In genomic region chr7:130258704-130259295, GRCm38 (mm10) we compare ENCODE assay signal across 11 mouse cellular contexts.
DNase-seq lines count a peak whose midpoint lies in the region; ATAC-seq and TF ChIP-seq lines count a peak whose summit lies in the region.
"Had no signal": no experiment of that assay in that cellular context is flagged by ENCODE, and none has a peak within 500 bp of the region (broad histone marks: within the 10 kb centered on the region; RNA-seq: fewer than 3 reads in every experiment).

No protein-coding gene starts in this region.

- no peak overlapping the region for H3K27ac ChIP-seq in heart, embryonic 13.5 days (replicated peaks)
- H3K27ac ChIP-seq in heart, adult 2 months = no peak overlapping the region
- H3K27ac ChIP-seq in limb, embryonic 13.5 days = peak overlapping the region; percentile 73

- TF ChIP-seq EP300 in heart, adult 2 months (IDR thresholded peaks at IDR 0.05; ENCODE audit: insufficient read depth, low read depth, low read length) = no peak

- H3K36me3 ChIP-seq in heart, embryonic 13.5 days = peaks cover 7% of the 10 kb centered on the region
- no peaks in the 10 kb centered on the region for H3K36me3 ChIP-seq in heart, adult 2 months (ENCODE audit: control insufficient read depth, insufficient read depth, low read length)
- peaks cover 31% of the 10 kb centered on the region for H3K36me3 ChIP-seq in limb, embryonic 13.5 days

- no peak for TF ChIP-seq POLR2A in heart, adult 2 months (IDR thresholded peaks at IDR 0.05; ENCODE audit: insufficient read depth, low read depth, low read length)

- H3K4me1 ChIP-seq in heart, embryonic 13.5 days = peaks cover 79% of the 10 kb centered on the region
- H3K4me1 ChIP-seq in heart, adult 2 months (ENCODE audit: control insufficient read depth, insufficient read depth, low read length) = no peaks in the 10 kb centered on the region
- peaks cover 92% of the 10 kb centered on the region for H3K4me1 ChIP-seq in limb, embryonic 13.5 days

- peak overlapping the region; percentile 87 for H3K4me2 ChIP-seq in heart, embryonic 13.5 days
- peak overlapping the region; percentile 77 for H3K4me2 ChIP-seq in limb, embryonic 13.5 days (replicated peaks)

- H3K79me2 ChIP-seq in heart, adult 2 months (replicated peaks; ENCODE audit: control insufficient read depth, insufficient read depth, low read length) = no peaks in the 10 kb centered on the region

- H3K9ac ChIP-seq in heart, embryonic 13.5 days = no peak overlapping the region
- H3K9ac ChIP-seq in heart, adult 2 months (ENCODE audit: low read depth, low read length) = no peak overlapping the region
- peak overlapping the region; percentile 31; the same call in 1 of the 2 replicates for H3K9ac ChIP-seq in limb, embryonic 13.5 days
- H3K9ac ChIP-seq: liver, postnatal 0 days had no signal

- peaks cover 15% of the 10 kb centered on the region; the same call in 1 of the 2 replicates for H3K27me3 ChIP-seq in heart, embryonic 13.5 days (replicated peaks)
- no peaks in the 10 kb centered on the region for H3K27me3 ChIP-seq in heart, adult 2 months (ENCODE audit: control insufficient read depth, insufficient read depth, low read length)
- peaks cover 5% of the 10 kb centered on the region for H3K27me3 ChIP-seq in limb, embryonic 13.5 days

- intact Hi-C loops in heart, adult 2 months (cut with DNase I) = no loop called here

- TF ChIP-seq CTCF in heart, adult 2 months (IDR thresholded peaks at IDR 0.05) = no peak

- no peak for ATAC-seq in heart, embryonic 13.5 days (ENCODE audit: extremely low read depth, insufficient number of reproducible peaks, low FRiP score, low TSS enrichment)
- no peak for ATAC-seq in limb, embryonic 13.5 days (ENCODE audit: low FRiP score, low read depth)
- ATAC-seq: liver, postnatal 0 days had no signal

- H3K4me3 ChIP-seq in heart, embryonic 13.5 days = peak overlapping the region; percentile 11; the same call in 1 of the 2 replicates
- no peak overlapping the region for H3K4me3 ChIP-seq in heart, adult 2 months
- H3K4me3 ChIP-seq in limb, embryonic 13.5 days = peak overlapping the region; percentile 74

- DNase-seq in heart, adult 2 months = no peak
- DNase-seq in retina, postnatal 1 day = peak; percentile 67
- DNase-seq in retina, embryonic 14.5 days (ENCODE audit: low spot score) = no peak
- no peak for DNase-seq in thymus, adult 18-20 months
- no peak for DNase-seq in frontal cortex, postnatal 36 days (ENCODE audit: low spot score in 2 of 2)
- no peak for DNase-seq in layer of hippocampus, postnatal 14 days (ENCODE audit: low spot score in 2 of 2)
- DNase-seq: heart, adult 18-20 months; layer of hippocampus, adult 9-11 months; liver, postnatal 0 days had no signal

- no peaks in the 10 kb centered on the region for H3K9me3 ChIP-seq in heart, embryonic 13.5 days
- no peaks in the 10 kb centered on the region for H3K9me3 ChIP-seq in limb, embryonic 13.5 days

- WGBS in heart, embryonic 13.5 days = 27% methylated on average over 9 of the region's 9 CpGs
- 50% methylated on average over 9 of the region's 9 CpGs for WGBS in heart, adult 2 months
- 30% methylated on average over 9 of the region's 9 CpGs for WGBS in limb, embryonic 13.5 days
